Mouse (Mus musculus): ENCODE measurements around the gene Palm2.

DNA sequence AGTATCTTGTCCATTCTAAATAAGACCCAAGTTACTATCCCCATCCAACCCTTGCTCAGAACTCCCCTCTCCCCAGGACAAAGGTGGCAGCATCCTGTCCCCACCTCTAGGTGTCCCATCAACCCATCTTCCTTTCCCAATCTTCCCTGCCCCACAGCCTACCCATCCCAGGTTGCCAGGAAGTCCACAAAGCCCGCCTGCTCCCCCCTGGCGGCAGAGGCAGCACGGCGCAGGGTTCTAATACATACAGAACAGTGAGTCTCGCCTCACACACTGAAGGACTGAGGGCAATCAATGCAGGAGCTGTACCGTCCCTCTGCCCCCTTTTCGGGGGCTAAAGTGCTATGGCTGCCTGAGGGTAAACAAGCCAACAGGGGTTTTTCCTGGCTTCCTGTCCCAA is 21.0 kb upstream of the Palm2 start:
- TF ChIP-seq CTCF (IDR thresholded peaks at IDR 0.05; ENCODE audit: low read depth, low read length) (no peak), POLR2A (IDR thresholded peaks at IDR 0.05; ENCODE audit: borderline replicate concordance, low read depth, low read length) (no peak)
